Mouse (Mus musculus): ENCODE measurements around the gene Wdr74. TPM values are rescaled to one million over a fixed set of nuclear protein-coding genes. Genes with fewer than 3 reads are reported as not detected.
"Not testable (repeated sequence)": the region's sequence is repeated elsewhere in the genome, so short reads cannot be mapped to it uniquely, and the experiment has no call there.

Gene Wdr74
- total RNA-seq, 2 experiments from 2014 or later = 18.8 to 22.3 TPM

DNA sequence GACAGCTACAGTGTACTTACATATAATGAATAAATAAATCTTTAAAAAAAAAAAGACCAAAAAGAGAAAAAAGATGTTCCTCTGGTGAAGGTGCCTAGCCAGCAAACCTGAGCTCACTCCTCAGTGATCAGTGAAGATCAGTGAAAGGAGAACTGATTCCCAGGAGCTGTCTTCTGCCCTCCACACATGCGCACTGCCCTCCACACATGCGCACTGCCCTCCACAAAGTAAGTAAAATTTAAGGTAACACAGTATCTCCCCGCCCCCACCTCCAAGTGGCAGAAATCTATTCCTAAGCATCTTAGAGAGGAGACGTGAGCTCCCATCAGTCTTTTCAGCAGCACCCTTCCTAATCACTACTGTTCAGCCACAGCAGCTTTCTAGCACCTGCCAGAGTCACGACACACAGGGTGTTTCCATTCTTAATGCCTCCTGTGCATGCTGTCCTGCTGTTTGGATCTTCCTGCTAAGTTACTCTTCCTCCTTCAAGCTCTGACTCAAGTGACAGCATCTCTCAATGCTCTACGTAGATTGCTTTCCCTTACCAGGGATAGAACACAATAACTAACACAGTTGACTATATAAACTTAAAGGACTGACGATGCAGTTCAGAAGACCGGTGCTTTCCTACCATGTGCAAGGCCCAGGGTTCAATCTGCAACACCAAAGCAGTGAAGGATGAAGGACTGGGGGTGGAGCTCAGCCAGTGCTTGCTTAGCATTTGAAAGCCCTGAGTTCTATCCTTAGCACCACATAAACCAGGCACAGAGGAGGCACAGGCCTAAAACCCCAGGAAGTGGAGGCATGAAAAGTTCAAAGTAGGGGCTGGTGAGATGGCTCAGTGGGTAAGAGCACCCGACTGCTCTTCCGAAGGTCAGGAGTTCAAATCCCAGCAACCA lies 19.5 kb upstream of the Wdr74 start:
- DNase-seq = no peak

DNA sequence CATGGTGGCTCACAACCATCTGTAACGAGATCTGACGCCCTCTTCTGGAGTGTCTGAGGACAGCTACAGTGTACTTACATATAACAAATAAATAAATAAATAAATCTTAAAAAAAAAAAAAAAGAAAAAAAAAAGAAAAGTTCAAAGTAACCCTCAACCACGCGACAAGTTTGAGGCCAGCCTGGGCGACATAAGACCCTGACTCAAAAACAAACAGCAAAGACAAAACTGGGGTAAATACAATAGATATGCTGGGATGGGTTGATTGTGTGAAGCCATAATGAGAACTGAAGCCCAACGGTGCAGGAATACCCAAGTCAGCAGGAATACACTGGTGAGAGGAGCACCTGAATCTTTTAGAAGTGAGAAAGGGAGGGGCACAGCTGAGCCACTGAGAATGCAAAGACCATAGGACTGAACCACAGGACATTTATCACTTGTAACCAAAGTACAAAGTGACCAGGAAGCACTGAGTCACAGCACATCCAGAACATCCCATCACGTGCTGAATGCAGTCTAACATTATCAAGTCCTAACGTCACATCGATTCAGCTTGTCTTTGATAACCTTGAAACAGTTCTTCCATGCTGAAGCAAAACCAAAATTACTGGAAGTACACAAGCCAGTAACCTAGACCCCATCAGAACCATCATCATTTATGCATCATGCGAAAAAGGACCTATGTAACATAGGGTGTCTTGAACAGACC lies 18.7 kb upstream of the Wdr74 start:
- no peak for DNase-seq

GRCm38 (mm10) chr19:8718357-8718756 lies 17.3 kb upstream of the Wdr74 start:
- peak; percentile 58 to 72 for DNase-seq

GRCm38 (mm10) chr19:8719037-8719436 lies 16.6 kb upstream of the Wdr74 start:
- not testable (repeated sequence) for DNase-seq

- DNase-seq = no peak
Measured at GRCm38 (mm10) chr19:8721378-8721777, 14.2 kb upstream of the Wdr74 start.

DNA sequence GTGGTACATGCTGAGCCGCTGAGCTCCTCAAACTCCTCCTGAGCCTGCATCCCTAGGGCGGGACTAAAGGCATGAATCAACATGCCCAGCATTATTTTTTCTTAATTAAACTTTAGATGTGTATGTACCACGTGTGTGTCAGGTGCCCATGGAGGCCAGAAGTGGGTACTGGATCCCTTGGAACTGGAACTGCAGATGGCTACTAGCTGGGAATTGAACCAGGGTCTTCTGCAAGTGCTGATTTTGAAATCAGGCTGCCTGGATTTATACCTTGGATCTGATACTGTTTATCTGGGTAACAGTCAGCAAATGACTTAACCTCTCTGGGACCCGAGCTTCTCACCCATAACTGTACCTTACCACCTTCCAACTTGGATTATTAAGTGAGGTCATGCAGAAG lies 13.6 kb upstream of the Wdr74 start:
- DNase-seq = no peak

DNA sequence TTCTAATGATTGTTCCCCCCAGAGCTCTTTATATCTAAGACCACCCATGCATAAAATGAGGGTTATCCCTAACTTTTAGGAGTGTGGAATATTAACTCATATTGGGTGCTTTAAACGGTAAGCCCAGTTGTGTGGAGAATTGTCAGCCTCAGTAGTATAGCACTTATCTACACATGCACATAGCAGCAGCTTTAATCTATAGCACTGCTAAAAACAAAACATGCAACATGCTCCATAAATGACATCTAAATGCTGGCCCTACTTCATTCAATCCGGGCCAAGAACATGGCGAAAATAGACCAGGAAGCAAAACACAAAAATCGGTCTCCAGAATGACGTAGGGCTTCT lies 13.1 kb upstream of the Wdr74 start:
- no peak for DNase-seq

DNA sequence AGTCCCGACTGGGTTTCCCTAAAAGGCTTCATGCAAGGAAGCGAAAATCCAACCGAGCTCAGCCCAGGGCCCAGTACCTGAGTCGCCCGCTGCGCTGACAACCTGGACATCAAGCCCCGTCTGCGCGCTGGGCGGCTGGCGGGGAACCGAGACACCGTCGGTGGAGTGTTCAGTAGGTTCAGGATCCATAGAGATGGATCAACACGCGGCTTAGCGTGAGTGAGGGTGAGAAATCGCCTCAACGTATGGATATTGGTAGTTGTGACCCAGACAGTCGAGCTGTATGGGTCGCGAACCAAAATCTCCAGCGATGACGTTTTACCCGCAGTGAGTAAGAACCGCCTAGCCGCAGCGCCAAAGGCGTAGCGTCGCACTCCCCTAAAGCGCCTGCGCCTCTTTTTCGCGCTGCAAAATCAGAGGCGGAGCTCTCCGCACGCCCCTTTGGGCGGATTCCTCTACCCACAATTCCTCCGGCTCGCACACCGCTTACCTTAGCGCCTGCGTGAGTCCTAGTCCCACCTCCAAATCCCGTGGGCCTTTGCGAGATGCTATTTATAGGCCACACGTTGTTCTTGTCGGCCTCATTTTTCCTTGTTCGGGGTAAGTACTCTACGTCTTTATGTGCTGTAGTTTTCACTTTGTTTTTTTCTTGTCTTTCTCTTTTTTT lies 12.6 kb upstream of the Wdr74 start, which contains the start of gene Slc3a2:
TSS of gene Slc3a2 (minus strand) at position 463 of the 667 bp plus-strand sequence.
- peak; percentile 99 for DNase-seq

- no peak for DNase-seq
Measured at GRCm38 (mm10) chr19:8723574-8724346, 11.9 kb upstream of the Wdr74 start.

GRCm38 (mm10) chr19:8724392-8724791 lies 11.2 kb upstream of the Wdr74 start:
- DNase-seq = no peak

DNA sequence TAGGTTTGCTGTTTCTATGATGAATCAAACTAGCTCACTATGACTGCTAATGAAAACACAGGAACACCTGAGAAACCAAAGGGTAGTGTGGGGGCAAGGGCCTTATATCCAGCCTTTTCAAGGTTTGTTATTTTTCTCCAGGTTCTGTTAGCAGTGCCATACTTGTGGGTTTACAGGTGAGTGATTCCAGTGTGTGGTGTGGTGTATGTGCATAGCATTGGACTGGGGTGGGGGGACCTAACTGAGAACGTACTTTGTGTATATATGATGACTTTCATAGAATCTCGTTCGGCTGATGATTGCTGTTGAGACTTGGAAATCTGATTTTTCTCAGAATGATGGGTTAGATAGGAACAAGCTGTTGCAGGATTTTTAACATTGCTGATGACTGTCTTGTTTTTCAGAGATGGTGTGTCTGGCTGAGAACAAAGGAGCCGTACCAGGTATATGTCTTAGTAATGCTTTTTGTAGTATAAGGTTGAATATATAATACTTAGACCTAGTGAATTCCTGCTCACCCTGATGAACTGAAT lies 10.5 kb upstream of the Wdr74 start:
- no peak for DNase-seq

- no peak for DNase-seq
Measured at GRCm38 (mm10) chr19:8726609-8727390, 8.8 kb upstream of the Wdr74 start.

DNA sequence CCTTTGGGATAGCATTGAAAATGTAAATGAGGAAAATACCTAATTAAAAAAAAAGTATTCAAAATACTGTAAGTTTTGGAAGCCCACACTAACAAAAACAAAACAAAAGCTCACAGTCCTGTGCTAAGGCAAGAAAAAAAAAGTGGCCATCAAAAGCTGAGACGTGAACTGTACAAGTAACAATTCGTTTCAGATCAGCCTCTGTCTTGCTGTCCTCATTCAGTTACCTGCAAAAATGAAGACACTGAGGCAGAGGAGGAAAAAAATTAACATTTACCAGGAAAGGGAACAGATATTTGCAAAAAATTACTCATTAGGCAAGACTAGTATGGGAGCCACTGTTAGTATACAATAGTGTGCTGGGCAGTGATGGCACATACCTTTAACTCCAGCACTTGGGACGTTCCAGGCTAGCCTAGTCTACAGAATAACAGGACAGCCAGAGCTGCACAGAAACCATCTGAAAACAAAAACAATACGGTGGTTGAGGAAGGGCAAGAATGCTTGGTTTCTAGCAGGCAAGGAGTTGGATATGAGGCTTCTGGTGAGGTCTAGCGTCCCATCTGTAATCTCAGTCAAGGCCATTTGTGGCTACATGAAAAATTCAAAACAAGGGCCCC lies 8.0 kb upstream of the Wdr74 start:
- no peak for DNase-seq

DNA sequence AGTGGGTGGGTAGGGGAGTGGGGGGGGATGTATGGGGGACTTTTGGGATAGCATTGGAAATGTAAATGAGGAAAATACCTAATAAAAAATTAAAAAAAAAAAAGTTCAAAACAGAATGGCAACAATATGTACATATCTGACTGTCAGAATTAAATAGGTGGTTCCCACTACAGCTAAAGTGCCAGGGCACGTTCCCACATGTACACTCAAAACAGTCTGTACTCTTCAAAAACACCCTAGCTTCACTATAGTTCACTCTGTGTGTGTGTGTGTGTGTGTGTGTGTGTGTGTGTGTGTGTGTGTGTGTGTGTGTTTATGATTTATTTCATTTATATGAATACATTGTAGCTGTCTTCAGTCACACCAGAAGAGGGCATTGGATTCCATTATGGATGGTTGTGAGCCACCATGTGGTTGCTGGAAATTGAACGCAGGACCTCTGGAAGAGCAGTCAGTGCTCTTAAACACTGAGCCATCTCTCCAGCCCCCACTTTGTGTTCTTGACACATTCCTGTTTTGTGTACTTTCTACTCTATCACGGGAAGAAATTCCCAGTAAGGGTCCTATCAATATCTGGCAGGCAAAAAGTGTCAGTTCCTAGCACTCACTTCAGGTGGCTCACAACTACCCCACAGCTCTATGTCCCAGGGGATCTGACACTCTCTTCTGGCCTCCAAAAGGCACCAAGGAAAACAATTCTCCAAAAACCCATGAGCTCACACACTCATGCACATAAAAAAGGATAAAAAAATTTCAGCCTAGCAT lies 7.1 kb upstream of the Wdr74 start:
- DNase-seq = not testable (repeated sequence)

DNA sequence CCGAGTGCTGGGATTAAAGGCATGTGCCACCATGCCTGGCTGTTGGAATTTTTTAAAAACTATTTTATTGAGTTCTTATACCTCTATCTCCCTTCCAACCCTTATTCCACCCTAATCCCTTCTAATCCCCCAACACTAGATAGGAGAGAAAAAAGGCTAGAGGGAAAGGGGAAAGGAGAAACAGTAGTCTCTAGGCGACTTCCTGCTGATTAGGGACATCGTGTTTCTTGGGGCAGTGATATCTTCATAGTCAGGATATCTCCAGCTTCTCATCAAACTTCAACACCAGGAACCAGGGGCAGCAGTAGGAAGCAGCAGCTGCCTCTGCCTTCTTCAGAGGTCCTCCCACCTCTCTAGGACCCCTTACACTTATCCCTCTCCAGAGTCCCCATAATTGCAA lies 1.3 kb upstream of the Wdr74 start:
- DNase-seq = no peak

GRCm38 (mm10) chr19:8736160-8736467 lies 487 bp downstream of the Wdr74 start:
- no peak for DNase-seq

DNA sequence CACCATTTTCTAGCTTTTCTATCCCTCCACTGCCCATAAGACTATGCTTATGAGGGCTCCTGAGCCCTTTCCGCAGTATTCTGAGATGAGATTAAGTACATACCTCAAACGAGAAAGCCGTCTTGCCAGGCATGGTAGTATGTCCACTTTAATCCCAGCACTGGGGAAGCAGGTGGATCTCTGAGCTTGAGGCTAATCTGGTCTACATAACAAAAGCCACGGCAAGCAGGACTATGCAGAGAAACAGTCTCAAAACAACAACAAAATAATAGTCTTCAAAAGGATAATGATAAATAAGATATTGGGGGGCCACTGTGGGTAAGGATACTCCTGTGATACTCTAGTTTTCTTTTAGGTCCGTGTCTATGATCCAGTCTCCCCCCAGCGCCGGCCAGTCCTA lies 3.3 kb downstream of the Wdr74 start:
- DNase-seq = no peak

GRCm38 (mm10) chr19:8739646-8740045 lies 4.0 kb downstream of the Wdr74 start:
- DNase-seq = no peak

DNA sequence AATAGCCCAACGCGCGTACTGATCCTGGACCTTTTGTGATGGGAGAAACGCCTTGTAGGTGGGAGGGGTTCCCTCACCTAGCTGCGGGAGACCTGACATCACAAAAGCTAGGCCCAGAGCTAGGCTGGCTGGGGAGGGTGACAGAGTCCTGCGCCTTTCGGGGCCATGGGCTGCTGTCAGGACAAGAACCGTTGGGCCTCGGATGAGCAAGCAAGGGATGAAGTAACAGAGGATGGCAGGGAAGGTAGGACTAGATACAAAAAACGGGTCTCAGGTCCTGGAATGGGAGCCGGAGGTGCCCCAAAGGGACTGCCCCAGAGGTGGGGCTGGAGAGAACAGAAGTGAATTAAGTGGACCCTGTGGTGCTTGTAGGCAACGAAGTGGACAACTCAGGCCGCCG lies 5.0 kb downstream of the Wdr74 start, which contains the start of gene 1700092M07Rik:
TSS of gene 1700092M07Rik (plus strand) at position 116 of the 400 bp plus-strand sequence.
- DNase-seq = peak in 1 of 2 experiments; percentile 8
